Mouse (Mus musculus) testis, adult 2 months (tissue): Measurements from ENCODE around the gene Acad10.
"Not testable (repeated sequence)": the region's sequence is repeated elsewhere in the genome, so short reads cannot be mapped to it uniquely, and the experiment has no call there.

Experiments
- CTCF ChIP-seq: fragments of 200-500 bp; IDR thresholded peaks from 2 replicates; pipeline ENCODE4 v1.5.1; 2012; ENCODE audit warnings: low read depth, mild to moderate bottlenecking, inconsistent platforms, low read length, moderate library complexity; ENCODE audit not compliant: control insufficient read depth, insufficient read depth, insufficient replicate concordance
- POLR2A ChIP-seq: fragments of 200-500 bp; IDR thresholded peaks from 2 replicates; pipeline ENCODE4 v1.6.1; 2012; ENCODE audit warnings: low read depth, mild to moderate bottlenecking, inconsistent platforms, low read length, moderate library complexity; ENCODE audit not compliant: control insufficient read depth

DNA sequence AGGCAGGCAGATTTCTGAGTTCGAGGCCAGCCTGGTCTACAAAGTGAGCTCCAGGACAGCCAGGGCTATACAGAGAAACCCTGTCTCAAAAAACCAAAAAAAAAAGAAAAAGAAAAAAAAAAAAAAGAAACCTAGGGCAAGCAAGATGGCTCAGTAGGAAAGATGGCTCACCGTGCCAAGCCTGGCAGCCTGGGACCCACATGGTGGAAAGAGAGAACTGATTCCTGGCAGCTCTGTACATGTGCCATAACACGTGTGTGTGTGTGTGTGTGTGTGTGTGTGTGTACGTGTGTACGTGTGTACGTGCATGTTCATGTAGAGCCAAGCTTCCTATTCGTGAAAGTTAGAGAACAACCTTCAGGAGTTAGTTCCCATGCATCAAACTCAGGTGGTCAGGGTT lies 31.1 kb upstream of the Acad10 start:
- TF ChIP-seq POLR2A, CTCF: not testable (repeated sequence)
